Mouse (Mus musculus): ENCODE data around the gene Rfx5. TPM values are rescaled to one million over a fixed set of nuclear protein-coding genes. Genes with fewer than 3 reads are reported as not detected.
A peak's percentile ranks its signal among the peaks of the same experiment; 100 is the strongest.
"Not testable (repeated sequence)": the region's sequence is repeated elsewhere in the genome, so short reads cannot be mapped to it uniquely, and the experiment has no call there.

The Rfx5 gene
- polyA plus RNA-seq, 1 experiment from 2014 or later = 8.5 TPM

DNA sequence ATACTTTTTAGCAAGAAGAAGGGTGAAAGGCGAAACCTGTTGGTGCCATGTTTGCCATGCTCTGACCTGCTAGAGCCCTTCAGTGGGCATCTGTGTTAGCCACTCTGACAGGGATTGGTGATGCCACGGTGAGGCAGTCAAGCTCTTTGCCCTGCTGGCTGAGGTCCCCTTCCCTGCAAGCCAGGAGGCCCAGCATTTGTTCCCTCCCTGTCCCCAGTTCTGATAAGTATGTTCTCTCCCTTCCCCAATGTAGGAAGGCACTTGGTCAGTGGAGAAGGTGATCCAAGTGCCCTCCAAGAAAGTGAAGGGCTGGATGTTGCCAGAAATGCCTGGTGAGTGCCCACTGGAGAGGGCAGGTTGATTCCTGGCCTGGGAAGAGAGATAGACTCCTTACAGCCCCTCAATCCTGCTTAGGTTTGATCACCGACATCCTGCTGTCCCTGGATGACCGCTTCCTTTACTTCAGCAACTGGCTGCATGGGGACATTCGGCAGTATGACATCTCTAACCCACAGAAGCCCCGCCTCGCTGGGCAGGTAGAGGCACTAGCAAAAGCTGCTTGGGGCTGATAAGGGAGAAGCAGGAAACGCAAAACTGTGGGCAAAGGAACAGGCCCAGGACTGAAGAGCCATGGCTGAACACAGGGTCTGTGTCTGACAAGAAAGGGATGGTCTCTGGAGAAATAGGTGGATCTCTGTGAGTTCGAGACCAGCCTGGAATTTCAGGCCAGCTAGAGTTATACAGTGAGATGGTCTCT is 11.5 kb upstream of the Rfx5 start:
- H3K27ac ChIP-seq; H3K27me3 ChIP-seq (replicated peaks); H3K4me1 ChIP-seq; H3K4me3 ChIP-seq (replicated peaks); H3K9me3 ChIP-seq; H3K36me3 ChIP-seq; H3K4me2 ChIP-seq; H3K9ac ChIP-seq: not testable (repeated sequence)
- peak; percentile 85; the same call in 1 of the 2 replicates for ATAC-seq (ENCODE audit: insufficient read depth, low FRiP score, low read depth)
- 78% methylated on average over 9 of the region's 9 CpGs for WGBS

GRCm38 (mm10) chr3:94943706-94944105 is 10.2 kb upstream of the Rfx5 start:
- not testable (repeated sequence) for ATAC-seq (ENCODE audit: insufficient read depth, low FRiP score, low read depth); H3K27me3 ChIP-seq (replicated peaks); H3K9me3 ChIP-seq

GRCm38 (mm10) chr3:94948066-94948614 is 5.7 kb upstream of the Rfx5 start:
- H3K27ac ChIP-seq = no peak overlapping the region
- no peak for ATAC-seq (ENCODE audit: insufficient read depth, low FRiP score, low read depth)
- 67% methylated on average over 3 of the region's 3 CpGs for WGBS

More at GRCm38 (mm10) chr3:94943706-94944105, 10.2 kb upstream of the Rfx5 start:
- H3K9ac ChIP-seq; H3K27ac ChIP-seq; H3K4me1 ChIP-seq; H3K4me3 ChIP-seq (replicated peaks); H3K4me2 ChIP-seq; H3K36me3 ChIP-seq: not testable (repeated sequence)
- 28% methylated on average over 4 of the region's 4 CpGs for WGBS

DNA sequence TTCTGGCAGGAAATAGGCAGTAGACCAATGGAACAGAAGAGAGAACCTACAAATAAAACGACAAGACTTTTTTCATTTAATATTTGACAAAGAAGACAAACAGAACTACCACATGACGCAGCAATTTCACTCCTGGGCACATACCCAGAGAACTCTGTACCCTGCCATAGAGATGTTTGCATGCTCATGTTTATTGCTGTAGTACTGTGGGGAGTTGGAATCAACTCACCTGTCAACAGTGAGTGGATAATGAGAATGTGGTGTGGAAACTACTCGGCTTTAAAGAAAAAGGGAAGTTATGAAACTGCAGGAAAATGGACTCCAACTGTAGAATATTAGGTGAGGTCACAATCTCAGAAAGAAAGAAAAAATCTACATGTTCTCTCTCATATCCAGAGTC is 4.2 kb upstream of the Rfx5 start:
- Histone ChIP-seq H3K4me1 (0 out of 2 replicates have a peak, but pooled peaks cover 6% of the 10 kb centered on the region), H3K4me3 (replicated peaks) (no peak overlapping the region), H3K27me3 (replicated peaks) (no peaks in the 10 kb centered on the region), H3K4me2 (no peak overlapping the region), H3K27ac (no peak overlapping the region), H3K36me3 (no peaks in the 10 kb centered on the region), H3K9me3 (no peaks in the 10 kb centered on the region), H3K9ac (no peak overlapping the region)
- ATAC-seq (ENCODE audit: insufficient read depth, low FRiP score, low read depth) = no peak
- WGBS = 68% methylated on average over 3 of the region's 3 CpGs

More at GRCm38 (mm10) chr3:94948066-94948614, 5.7 kb upstream of the Rfx5 start:
- no peak overlapping the region for H3K4me2 ChIP-seq
- H3K27me3 ChIP-seq (replicated peaks) = no peaks in the 10 kb centered on the region
- H3K9ac ChIP-seq = no peak overlapping the region
- H3K4me1 ChIP-seq = 0 out of 2 replicates have a peak, but pooled peaks cover 6% of the 10 kb centered on the region
- no peaks in the 10 kb centered on the region for H3K36me3 ChIP-seq
- no peaks in the 10 kb centered on the region for H3K9me3 ChIP-seq
- no peak overlapping the region for H3K4me3 ChIP-seq (replicated peaks)

DNA sequence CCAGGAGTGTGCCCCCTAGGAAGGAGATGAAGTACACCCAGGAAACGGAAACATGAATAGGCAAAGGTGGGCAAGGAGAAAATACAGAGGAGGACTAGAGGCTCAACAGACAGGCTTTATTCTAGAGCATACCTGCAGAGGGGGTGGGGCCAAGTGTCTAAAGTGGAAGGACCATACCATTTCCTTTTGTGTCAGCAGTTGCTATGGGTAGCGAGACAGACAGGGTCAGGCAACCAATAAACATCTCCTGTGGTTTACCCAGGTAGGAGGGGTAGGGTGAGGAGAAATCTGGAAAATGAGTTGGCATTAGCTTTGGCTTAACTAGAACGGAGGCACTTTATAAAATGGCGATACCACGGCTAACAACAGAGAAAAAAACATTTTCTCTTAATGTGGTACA is 1.1 kb upstream of the Rfx5 start:
- 43% methylated on average over 5 of the region's 5 CpGs for WGBS
- H3K9ac ChIP-seq = no peak overlapping the region
- peaks cover 24% of the 10 kb centered on the region for H3K36me3 ChIP-seq
- peak overlapping the region; percentile 62 for H3K4me3 ChIP-seq (replicated peaks)
- ATAC-seq (ENCODE audit: insufficient read depth, low FRiP score, low read depth) = peak; percentile 38
- no peaks in the 10 kb centered on the region for H3K9me3 ChIP-seq
- H3K4me1 ChIP-seq = 0 out of 2 replicates have a peak, but pooled peaks cover 13% of the 10 kb centered on the region
- peak overlapping the region; percentile 96 for H3K27ac ChIP-seq
- H3K4me2 ChIP-seq = peak overlapping the region; percentile 62
- H3K27me3 ChIP-seq (replicated peaks) = no peaks in the 10 kb centered on the region

- peak overlapping the region; percentile 41; the same call in 1 of the 2 replicates for H3K9ac ChIP-seq
- peaks cover 30% of the 10 kb centered on the region for H3K36me3 ChIP-seq
- 0 out of 2 replicates have a peak, but pooled peaks cover 13% of the 10 kb centered on the region for H3K4me1 ChIP-seq
- peak overlapping the region; percentile 62 for H3K4me2 ChIP-seq
- 8% methylated on average over 9 of the region's 9 CpGs for WGBS
- peak overlapping the region; percentile 62 for H3K4me3 ChIP-seq (replicated peaks)
- H3K27me3 ChIP-seq (replicated peaks) = no peaks in the 10 kb centered on the region
- H3K9me3 ChIP-seq = no peaks in the 10 kb centered on the region
- ATAC-seq (ENCODE audit: insufficient read depth, low FRiP score, low read depth) = no peak
- H3K27ac ChIP-seq = peak overlapping the region; percentile 96
Observed at GRCm38 (mm10) chr3:94953384-94953763, 501 bp upstream of the Rfx5 start.

GRCm38 (mm10) chr3:94958295-94958694 is 4.4 kb downstream of the Rfx5 start:
- H3K4me2 ChIP-seq = no peak overlapping the region
- H3K36me3 ChIP-seq = peaks cover 36% of the 10 kb centered on the region
- H3K9me3 ChIP-seq = no peaks in the 10 kb centered on the region
- 0 out of 2 replicates have a peak, but pooled peaks cover 8% of the 10 kb centered on the region for H3K4me1 ChIP-seq
- H3K9ac ChIP-seq = no peak overlapping the region
- WGBS = 86% methylated on average over 8 of the region's 8 CpGs
- no peak for ATAC-seq (ENCODE audit: insufficient read depth, low FRiP score, low read depth)
- H3K27me3 ChIP-seq (replicated peaks) = no peaks in the 10 kb centered on the region
- no peak overlapping the region for H3K4me3 ChIP-seq (replicated peaks)
- no peak overlapping the region for H3K27ac ChIP-seq

GRCm38 (mm10) chr3:94959871-94960270 is 6.0 kb downstream of the Rfx5 start:
- Histone ChIP-seq H3K9ac (no peak overlapping the region), H3K4me3 (replicated peaks) (no peak overlapping the region), H3K36me3 (peaks cover 36% of the 10 kb centered on the region), H3K9me3 (no peaks in the 10 kb centered on the region), H3K4me2 (no peak overlapping the region), H3K27me3 (replicated peaks) (no peaks in the 10 kb centered on the region), H3K4me1 (0 out of 2 replicates have a peak, but pooled peaks cover 7% of the 10 kb centered on the region), H3K27ac (no peak overlapping the region)
- no peak for ATAC-seq (ENCODE audit: insufficient read depth, low FRiP score, low read depth)
- WGBS = 51% methylated on average over 8 of the region's 8 CpGs

DNA sequence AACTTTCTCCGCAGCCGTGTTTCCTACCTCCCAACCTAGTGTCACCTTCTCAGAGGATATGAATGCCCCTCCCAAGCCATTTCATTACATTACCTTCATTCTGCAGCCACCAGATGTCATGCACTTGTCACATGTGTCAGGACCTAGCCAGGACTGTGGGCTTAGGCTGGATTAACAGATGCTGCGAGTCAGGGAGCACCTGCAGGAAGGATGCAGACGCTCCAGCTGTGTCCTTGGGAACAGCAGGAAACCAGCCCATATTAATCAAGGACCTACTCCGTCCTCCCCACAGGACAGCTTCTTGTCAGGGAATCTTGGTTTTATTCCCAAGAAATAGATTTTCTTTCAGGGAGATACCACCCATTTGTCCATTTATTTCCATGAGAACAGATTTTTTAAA is 6.4 kb downstream of the Rfx5 start:
- Histone ChIP-seq H3K4me2 (no peak overlapping the region), H3K36me3 (peaks cover 36% of the 10 kb centered on the region), H3K27ac (no peak overlapping the region), H3K9ac (no peak overlapping the region), H3K9me3 (no peaks in the 10 kb centered on the region), H3K4me3 (replicated peaks) (no peak overlapping the region), H3K4me1 (0 out of 2 replicates have a peak, but pooled peaks cover 3% of the 10 kb centered on the region), H3K27me3 (replicated peaks) (no peaks in the 10 kb centered on the region)
- no peak for ATAC-seq (ENCODE audit: insufficient read depth, low FRiP score, low read depth)
- WGBS = 36% methylated on average over 5 of the region's 5 CpGs

DNA sequence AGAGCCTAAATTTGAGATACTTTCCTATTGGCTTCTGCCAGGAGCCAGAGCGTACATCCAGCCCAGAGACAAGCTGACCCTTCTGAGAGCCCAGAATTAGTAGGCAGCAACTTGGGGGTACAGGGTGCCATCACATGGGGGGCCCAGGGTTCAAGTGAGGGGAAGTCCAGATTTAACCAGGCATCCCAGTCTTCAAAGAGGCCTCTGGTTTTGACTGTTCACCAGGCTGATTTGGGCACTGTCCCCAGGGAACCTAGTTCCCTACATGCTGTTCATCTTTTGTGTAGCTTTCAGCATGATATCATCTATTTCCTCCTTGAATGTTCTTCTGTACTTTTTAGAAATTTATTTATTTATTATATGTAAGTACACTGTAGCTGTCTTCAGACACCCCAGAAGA is 11.1 kb downstream of the Rfx5 start:
- Histone ChIP-seq H3K4me3 (replicated peaks) (no peak overlapping the region), H3K9me3 (no peaks in the 10 kb centered on the region), H3K27me3 (replicated peaks) (no peaks in the 10 kb centered on the region), H3K36me3 (no peaks in the 10 kb centered on the region), H3K4me2 (no peak overlapping the region), H3K9ac (no peak overlapping the region), H3K4me1 (no peaks in the 10 kb centered on the region), H3K27ac (no peak overlapping the region)
- ATAC-seq (ENCODE audit: insufficient read depth, low FRiP score, low read depth) = no peak
- 89% methylated on average over 1 of the region's 1 CpGs for WGBS

- Histone ChIP-seq H3K4me3 (replicated peaks) (no peak overlapping the region), H3K27me3 (replicated peaks) (no peaks in the 10 kb centered on the region), H3K4me1 (no peaks in the 10 kb centered on the region), H3K9ac (no peak overlapping the region), H3K36me3 (no peaks in the 10 kb centered on the region), H3K4me2 (no peak overlapping the region), H3K27ac (no peak overlapping the region), H3K9me3 (no peaks in the 10 kb centered on the region)
- WGBS = 70% methylated on average over 1 of the region's 1 CpGs
- no peak for ATAC-seq (ENCODE audit: insufficient read depth, low FRiP score, low read depth)
Observed at GRCm38 (mm10) chr3:94965878-94966277, 12.0 kb downstream of the Rfx5 start.

- 78% methylated on average over 3 of the region's 3 CpGs for WGBS
- H3K4me1 ChIP-seq = peaks cover 4% of the 10 kb centered on the region
- no peak overlapping the region for H3K4me3 ChIP-seq (replicated peaks)
- no peak overlapping the region for H3K27ac ChIP-seq
- H3K36me3 ChIP-seq = peaks cover 3% of the 10 kb centered on the region; the same call in 1 of the 2 replicates
- H3K4me2 ChIP-seq = no peak overlapping the region
- no peak for ATAC-seq (ENCODE audit: insufficient read depth, low FRiP score, low read depth)
- no peak overlapping the region for H3K9ac ChIP-seq
- no peaks in the 10 kb centered on the region for H3K9me3 ChIP-seq
- H3K27me3 ChIP-seq (replicated peaks) = no peaks in the 10 kb centered on the region
Observed at GRCm38 (mm10) chr3:94972552-94972951, 18.7 kb downstream of the Rfx5 start.

Data from stomach, embryonic 15.5 days (tissue).